Mouse (Mus musculus): ENCODE measurements around the gene Dhrs7b. TPM values are rescaled to one million over a fixed set of nuclear protein-coding genes. Genes with fewer than 3 reads are reported as not detected.

The Dhrs7b gene
- 10 to 100 TPM; 13.4 to 17.6 TPM for total RNA-seq (2023)

GRCm38 (mm10) chr11:60830433-60831052, at the start of gene Dhrs7b:
Gene Dhrs7b, plus strand, starts transcription at chr11:60830631.

DNA sequence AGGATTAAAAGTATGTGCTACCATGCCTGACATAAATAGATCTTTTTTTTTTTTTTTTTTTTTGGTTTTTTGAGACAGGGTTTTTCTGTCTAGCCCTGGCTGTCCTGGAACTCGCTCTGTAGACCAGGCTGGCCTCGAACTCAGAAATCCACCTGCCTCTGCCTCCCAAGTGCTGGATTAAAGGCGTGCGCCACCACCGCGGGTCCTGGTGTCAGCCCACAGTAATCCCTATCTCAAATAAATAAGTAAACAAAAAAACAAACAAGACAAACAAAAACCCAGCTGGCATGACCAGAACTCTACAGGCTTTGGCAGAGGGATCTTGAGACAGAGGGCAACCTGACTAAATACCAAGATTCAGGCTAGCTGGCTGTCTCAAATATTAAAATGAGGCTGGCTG, 18.8 kb upstream of the Dhrs7b start, which contains the start of gene Shmt1:
Gene Shmt1, minus strand, starts transcription at position 101 of the 400 bp plus-strand sequence.

GRCm38 (mm10) chr11:60878675-60879294, 48.4 kb downstream of the Dhrs7b start, which contains the start of gene Tmem11:
Gene Tmem11, minus strand, starts transcription at chr11:60879272.

Other genes with a start within 250 kb of the Dhrs7b start
- gene Llgl1, start 130.9 kb upstream of the Dhrs7b start, total RNA-seq (2023), result 10 to 100 TPM; 32.8 to 38.4 TPM
- 100 to 1,000 TPM; 220 to 235 TPM for gene Flii, start 103.4 kb upstream of the Dhrs7b start, total RNA-seq (2023)
- 1 to 10 TPM; 7.4 to 9.9 TPM for gene Mief2, start 102.2 kb upstream of the Dhrs7b start, total RNA-seq (2023)
- gene Top3a, start 53.3 kb upstream of the Dhrs7b start, total RNA-seq (2023), result 10 to 100 TPM; 24.8 to 32.8 TPM
- gene Smcr8, start 53.1 kb upstream of the Dhrs7b start, total RNA-seq (2023), result 10 to 100 TPM; 94.3 to 96.8 TPM
- gene Shmt1, start 18.9 kb upstream of the Dhrs7b start, total RNA-seq (2023), result 1 to 10 TPM; 5.1 to 9.1 TPM
- gene Tmem11, start 48.6 kb downstream of the Dhrs7b start, total RNA-seq (2023), result 10 to 100 TPM; 22.7 to 23.6 TPM
- gene Natd1, start 84.1 kb downstream of the Dhrs7b start, total RNA-seq (2023), result 10 to 100 TPM; 22.6 to 25.7 TPM
- 10 to 100 TPM; 32.4 to 38.2 TPM for gene Map2k3, start 101.4 kb downstream of the Dhrs7b start, total RNA-seq (2023)
- gene Kcnj12, start 191.9 kb downstream of the Dhrs7b start, total RNA-seq (2023), result not detected